ENCODE assay signal across 13 mouse cellular contexts in the genomic region with DNA sequence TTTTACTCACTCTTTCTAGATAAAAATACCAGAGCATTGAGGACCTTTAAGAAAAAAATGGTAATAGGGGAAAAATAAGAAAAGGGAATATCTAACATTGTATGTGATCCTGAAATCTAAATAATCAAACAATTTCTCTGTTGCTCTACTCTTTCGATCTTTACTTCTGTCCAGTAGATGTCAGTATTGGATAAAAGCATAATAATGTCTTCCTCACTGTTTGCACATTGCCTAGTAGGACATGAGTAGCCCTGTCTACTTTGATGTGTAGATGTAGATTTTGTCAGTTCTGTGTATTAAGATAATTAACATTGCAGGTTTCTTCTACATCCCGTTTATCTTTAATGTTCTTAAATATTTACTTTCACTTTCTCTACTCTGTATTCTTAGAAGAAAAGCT.
DNase-seq lines count a peak whose midpoint lies in the region; ATAC-seq and TF ChIP-seq lines count a peak whose summit lies in the region.
"Had no signal": no experiment of that assay in that cellular context is flagged by ENCODE, and none has a peak within 500 bp of the region (broad histone marks: within the 10 kb centered on the region; RNA-seq: fewer than 3 reads in every experiment).

No protein-coding gene starts in this region.

- WGBS in forebrain, embryonic 12.5 days: 69% methylated on average over 2 of the region's 2 CpGs
- 71% methylated on average over 2 of the region's 2 CpGs for WGBS in forebrain, embryonic 10.5 days
- WGBS in lung, embryonic 14.5 days: 45% methylated on average over 2 of the region's 2 CpGs

- H3K4me2 ChIP-seq in forebrain, embryonic 12.5 days: no peak overlapping the region
- H3K4me2 ChIP-seq in lung, embryonic 14.5 days: no peak overlapping the region
- H3K4me2 ChIP-seq: liver, embryonic 15.5 days had no signal

- TF ChIP-seq CTCF in lung, embryonic 14.5 days (IDR thresholded peaks at IDR 0.05; ENCODE audit: low read depth): peak; percentile 47

- peak; percentile 60; the same call in 1 of the 2 replicates for ATAC-seq in forebrain, embryonic 12.5 days (ENCODE audit: low FRiP score)
- ATAC-seq in lung, embryonic 14.5 days (ENCODE audit: insufficient read depth): no peak
- ATAC-seq: inflammation-experienced regulatory T-cells, adult 6 months had no signal

- no peaks in the 10 kb centered on the region for H3K4me1 ChIP-seq in forebrain, embryonic 12.5 days
- H3K4me1 ChIP-seq in forebrain, embryonic 10.5 days: no peaks in the 10 kb centered on the region
- no peaks in the 10 kb centered on the region for H3K4me1 ChIP-seq in lung, embryonic 14.5 days (ENCODE audit: insufficient read depth)
- H3K4me1 ChIP-seq: liver, embryonic 15.5 days had no signal

- H3K4me3 ChIP-seq in forebrain, embryonic 12.5 days (replicated peaks): no peak overlapping the region
- no peak overlapping the region for H3K4me3 ChIP-seq in forebrain, embryonic 10.5 days
- H3K4me3 ChIP-seq in lung, embryonic 14.5 days (ENCODE audit: low read depth, low read length): no peak overlapping the region
- H3K4me3 ChIP-seq: erythroblast, embryonic 14.5 days; liver, embryonic 15.5 days had no signal

- H3K36me3 ChIP-seq in forebrain, embryonic 12.5 days (replicated peaks): no peaks in the 10 kb centered on the region
- H3K36me3 ChIP-seq in forebrain, embryonic 10.5 days (replicated peaks): no peaks in the 10 kb centered on the region
- no peaks in the 10 kb centered on the region for H3K36me3 ChIP-seq in lung, embryonic 14.5 days (ENCODE audit: insufficient read depth)
- H3K36me3 ChIP-seq: liver, embryonic 15.5 days had no signal

- no peaks in the 10 kb centered on the region for H3K9me3 ChIP-seq in forebrain, embryonic 12.5 days
- no peaks in the 10 kb centered on the region for H3K9me3 ChIP-seq in forebrain, embryonic 10.5 days
- no peaks in the 10 kb centered on the region for H3K9me3 ChIP-seq in lung, embryonic 14.5 days (ENCODE audit: low read depth, low read length)
- H3K9me3 ChIP-seq: liver, embryonic 15.5 days had no signal

- DNase-seq in forebrain, embryonic 10.5 days (ENCODE audit: extremely low spot score, low spot score): no peak
- peak; percentile 54 for DNase-seq in lung, embryonic 14.5 days
- DNase-seq in lung, postnatal 10 days: no peak
- DNase-seq in embryo, embryonic 11.5 days (ENCODE audit: low read depth, low spot score): peak; percentile 7
- peak; percentile 73 for DNase-seq in retina, embryonic 14.5 days (ENCODE audit: low spot score)
- DNase-seq in adrenal gland, postnatal 14 days: no peak
- no peak for DNase-seq in spleen, postnatal 10 days (ENCODE audit: low spot score in 2 of 2)
- DNase-seq: cerebellum, adult 11 months; right cerebral cortex, postnatal 14 days had no signal

- H3K27ac ChIP-seq in forebrain, embryonic 12.5 days: no peak overlapping the region
- H3K27ac ChIP-seq in forebrain, embryonic 10.5 days: no peak overlapping the region
- H3K27ac ChIP-seq in lung, embryonic 14.5 days (ENCODE audit: low read depth): no peak overlapping the region
- H3K27ac ChIP-seq: liver, embryonic 15.5 days had no signal

- no peaks in the 10 kb centered on the region for H3K27me3 ChIP-seq in forebrain, embryonic 12.5 days
- no peaks in the 10 kb centered on the region for H3K27me3 ChIP-seq in forebrain, embryonic 10.5 days (ENCODE audit: poor library complexity, severe bottlenecking)
- H3K27me3 ChIP-seq in lung, embryonic 14.5 days (ENCODE audit: insufficient read depth, low read length): no peaks in the 10 kb centered on the region
- H3K27me3 ChIP-seq: liver, embryonic 15.5 days had no signal

- H3K9ac ChIP-seq in forebrain, embryonic 12.5 days: no peak overlapping the region
- no peak overlapping the region for H3K9ac ChIP-seq in lung, embryonic 14.5 days
- H3K9ac ChIP-seq: liver, embryonic 15.5 days had no signal

Comparison
In these comparisons a context has a peak if more than half of its experiments do, and no peak if none do; other contexts are left out.
1. DNase-seq: peak in lung, embryonic 14.5 days (single experiment), embryo, embryonic 11.5 days (single experiment) and retina, embryonic 14.5 days (single experiment); none in forebrain, embryonic 10.5 days (single experiment), lung, postnatal 10 days (single experiment), adrenal gland, postnatal 14 days (single experiment) and spleen, postnatal 10 days (0 of 2).